Mouse (Mus musculus) kidney, adult 2 months (tissue): ENCODE measurements around the gene Mapkapk5.

Experiments
- CTCF ChIP-seq: fragments of 200-500 bp; conservative IDR thresholded peaks from 2 replicates; pipeline ENCODE4 v1.5.1; 2011; ENCODE audit warnings: low read depth, mild to moderate bottlenecking, control low read depth, low read length, moderate library complexity, mixed read lengths; ENCODE audit not compliant: insufficient read depth, insufficient read length
- POLR2A ChIP-seq: fragments of 200-500 bp; IDR thresholded peaks from one replicate; pipeline ENCODE4 v1.6.1; 2011; ENCODE audit warnings: low read depth, low read length, control low read depth

GRCm38 (mm10) chr5:121534521-121534920, 11.2 kb downstream of the Mapkapk5 start:
- TF ChIP-seq CTCF (peak; percentile 42), POLR2A (no peak)
